Mouse (Mus musculus): ENCODE measurements around the gene Il12a. TPM values are rescaled to one million over a fixed set of nuclear protein-coding genes. Genes with fewer than 3 reads are reported as not detected.

Gene Il12a
- total and polyA plus RNA-seq, 3 experiments, result 3.8 to 12.3 (median 11.2) TPM

- TF ChIP-seq MEF2A (IDR thresholded peaks at IDR 0.05; ENCODE audit: borderline replicate concordance, low read depth, low read length), result peak; percentile 56; the same call in 1 of the 2 replicates
- no peak for TF ChIP-seq ZMIZ1 (IDR thresholded peaks at IDR 0.05; ENCODE audit: low read depth, low read length)
- TF ChIP-seq POLR2A (IDR thresholded peaks at IDR 0.05; ENCODE audit: low read depth, low read length), result no peak
- no peak for TF ChIP-seq USF2 (conservative IDR thresholded peaks at IDR 0.05; ENCODE audit: low read depth, low read length)
- TF ChIP-seq SMC3 (IDR thresholded peaks at IDR 0.05; ENCODE audit: low read depth, low read length), result peak; percentile 99
- no peak for TF ChIP-seq KAT2A (IDR thresholded peaks at IDR 0.05; ENCODE audit: insufficient replicate concordance, low read length)
- 0 out of 2 replicates have a peak, but pooled peaks have one; percentile 48 for TF ChIP-seq CHD1 (IDR thresholded peaks at IDR 0.05; ENCODE audit: low read depth, low read length)
- peak; percentile 91 for TF ChIP-seq RAD21 (IDR thresholded peaks at IDR 0.05; ENCODE audit: low read depth, low read length)
- no peak for TF ChIP-seq TBP (conservative IDR thresholded peaks at IDR 0.05; ENCODE audit: low read depth, low read length)
Observed at GRCm38 (mm10) chr3:68709198-68709797, 18.9 kb downstream of the Il12a start (continued).

- no peak overlapping the region for H3K4me3 ChIP-seq (replicated peaks in 1 of 3; ENCODE audit: low read depth in 2 of 3, low read length in 2 of 3, poor library complexity in 1 of 3)
- H3K4me2 ChIP-seq (ENCODE audit: insufficient read depth, low read depth, poor library complexity, severe bottlenecking), result no peak overlapping the region
- DNase-seq (ENCODE audit: extremely low read depth), result no peak
- TF ChIP-seq IRF4 (IDR thresholded peaks at IDR 0.05; ENCODE audit: low read depth, low read length) (no peak), SIN3A (IDR thresholded peaks at IDR 0.05; ENCODE audit: low read length) (no peak), E2F4 (IDR thresholded peaks at IDR 0.05; ENCODE audit: insufficient replicate concordance, low read depth, low read length) (no peak), ZMIZ1 (IDR thresholded peaks at IDR 0.05; ENCODE audit: low read depth, low read length) (no peak), NELFE (IDR thresholded peaks at IDR 0.05; ENCODE audit: low read depth, low read length) (no peak), UBTF (IDR thresholded peaks at IDR 0.05; ENCODE audit: low read depth, low read length) (no peak)
- no peaks in the 10 kb centered on the region for H3K36me3 ChIP-seq (replicated peaks in 1 of 2; ENCODE audit: control insufficient read depth in 1 of 2, insufficient read depth in 1 of 2, low read length in 1 of 2)
- no peak overlapping the region for H3K9ac ChIP-seq (ENCODE audit: insufficient read depth, low read depth)
- H3K79me2 ChIP-seq (replicated peaks; ENCODE audit: control insufficient read depth, extremely low read depth, insufficient read depth, poor library complexity, severe bottlenecking), result no peaks in the 10 kb centered on the region
- peaks cover 3% of the 10 kb centered on the region for H3K9me3 ChIP-seq (replicated peaks; ENCODE audit: low read length)
- in situ Hi-C loops (cut with MboI; ENCODE audit: low pct_ligation_motif_present, low pct_unique_long_range_greater_than_20kb, low sequenced_read_pairs) (loop anchor here (10.0 to 25.0 kb wide), 3 partner anchors 96 to 648 kb away; partner anchors contain the start of gene Schip1), dilution Hi-C loops (cut with MboI; ENCODE audit: extremely low pct_ligation_motif_present, extremely low pct_unique_long_range_greater_than_20kb, low sequenced_read_pairs) (no loop called here)
- no peak overlapping the region for H3K27ac ChIP-seq (ENCODE audit: insufficient read depth, low read depth)
- H3K4me1 ChIP-seq (ENCODE audit: control insufficient read depth in 1 of 2, insufficient read depth in 2 of 2), result peaks cover 2 to 26% of the 10 kb centered on the region in 2 experiments; a peak in 2 of 4 replicates
- no peaks in the 10 kb centered on the region for H3K27me3 ChIP-seq (replicated peaks)
Observed at GRCm38 (mm10) chr3:68710436-68710835, 20.0 kb downstream of the Il12a start.

GRCm38 (mm10) chr3:68711510-68711909, 21.1 kb downstream of the Il12a start:
- Histone ChIP-seq H3K9ac (ENCODE audit: insufficient read depth, low read depth) (no peak overlapping the region), H3K36me3 (replicated peaks in 1 of 2; ENCODE audit: control insufficient read depth in 1 of 2, insufficient read depth in 1 of 2, low read length in 1 of 2) (no peaks in the 10 kb centered on the region), H3K9me3 (replicated peaks; ENCODE audit: low read length) (peaks cover 3% of the 10 kb centered on the region), H3K27ac (ENCODE audit: insufficient read depth, low read depth) (no peak overlapping the region), H3K27me3 (replicated peaks) (no peaks in the 10 kb centered on the region), H3K79me2 (replicated peaks; ENCODE audit: control insufficient read depth, extremely low read depth, insufficient read depth, poor library complexity, severe bottlenecking) (no peaks in the 10 kb centered on the region), H3K4me2 (ENCODE audit: insufficient read depth, low read depth, poor library complexity, severe bottlenecking) (no peak overlapping the region), H3K4me3 (replicated peaks in 1 of 3; ENCODE audit: low read depth in 2 of 3, low read length in 2 of 3, poor library complexity in 1 of 3) (no peak overlapping the region), H3K4me1 (ENCODE audit: control insufficient read depth in 1 of 2, insufficient read depth in 2 of 2) (peaks cover 2 to 17% of the 10 kb centered on the region in 2 experiments; a peak in 2 of 4 replicates)
- in situ Hi-C loops (cut with MboI; ENCODE audit: low pct_ligation_motif_present, low pct_unique_long_range_greater_than_20kb, low sequenced_read_pairs), result loop anchor here (10.0 to 25.0 kb wide), 3 partner anchors 97 to 649 kb away; partner anchors contain the start of gene Schip1
- TF ChIP-seq MXI1 (IDR thresholded peaks at IDR 0.05; ENCODE audit: low read depth, low read length), result no peak
- TF ChIP-seq POLR2A (IDR thresholded peaks at IDR 0.05; ENCODE audit: low read depth, low read length), result no peak
- TF ChIP-seq E2F4 (IDR thresholded peaks at IDR 0.05; ENCODE audit: insufficient replicate concordance, low read depth, low read length), result no peak
- TF ChIP-seq ZNF384 (IDR thresholded peaks at IDR 0.05; ENCODE audit: low read depth, low read length), result no peak
- no peak for TF ChIP-seq CHD1 (IDR thresholded peaks at IDR 0.05; ENCODE audit: low read depth, low read length)
- TF ChIP-seq MYC (IDR thresholded peaks at IDR 0.05; ENCODE audit: low read depth, low read length), result no peak
- TF ChIP-seq MAX (IDR thresholded peaks at IDR 0.05; ENCODE audit: low read length), result no peak
- TF ChIP-seq JUND (conservative IDR thresholded peaks at IDR 0.05; ENCODE audit: low read depth, low read length), result no peak
- no peak for TF ChIP-seq UBTF (IDR thresholded peaks at IDR 0.05; ENCODE audit: low read depth, low read length)
- no peak for TF ChIP-seq ZC3H11A (IDR thresholded peaks at IDR 0.05; ENCODE audit: low read depth, low read length)
- no peak for TF ChIP-seq IRF4 (IDR thresholded peaks at IDR 0.05; ENCODE audit: low read depth, low read length)
- DNase-seq (ENCODE audit: extremely low read depth), result no peak
- dilution Hi-C loops (cut with MboI; ENCODE audit: extremely low pct_ligation_motif_present, extremely low pct_unique_long_range_greater_than_20kb, low sequenced_read_pairs), result no loop called here

Data from CH12.LX (cell line).